Mouse (Mus musculus): ENCODE data around the gene Hnrnpl.

GRCm38 (mm10) chr7:28781261-28781663 is 27.1 kb upstream of the Hnrnpl start:
- TF ChIP-seq POLR2A (IDR thresholded peaks at IDR 0.05; ENCODE audit: borderline replicate concordance, extremely low read depth, insufficient read depth, insufficient read length, poor library complexity, severe bottlenecking) (no peak), CTCF (IDR thresholded peaks at IDR 0.05; ENCODE audit: borderline replicate concordance, extremely low read depth, insufficient read depth, insufficient read length) (no peak)
